Mouse (Mus musculus): ENCODE results near the gene Pogk.

Pogk gene

DNA sequence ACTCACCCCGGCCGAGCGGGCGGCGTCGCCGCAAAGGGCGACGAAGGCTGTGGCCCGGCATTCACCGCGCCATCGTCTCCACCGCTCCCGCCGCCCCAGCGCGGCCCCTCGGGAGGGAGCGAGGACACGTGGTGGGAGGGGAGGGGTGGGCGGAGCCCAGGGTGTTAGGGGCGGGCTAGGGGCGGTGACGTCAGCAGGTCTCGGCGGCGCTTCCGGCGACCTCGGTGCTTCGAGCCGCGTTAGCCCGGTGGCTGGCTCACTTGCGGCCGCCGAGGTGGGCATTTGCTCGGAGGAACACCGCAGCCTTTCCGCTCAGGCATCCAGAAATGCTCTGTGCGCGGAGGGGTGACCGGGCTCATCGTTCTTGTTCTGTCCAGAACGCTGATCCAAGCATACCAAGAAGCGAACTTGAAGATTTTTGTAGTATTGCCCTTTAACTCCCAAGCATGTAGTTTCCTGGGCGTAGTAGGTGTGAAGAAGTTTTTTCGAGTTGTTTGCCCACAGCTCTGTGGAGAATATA, at the start of gene Pogk:
Pogk (minus strand) TSS at position 163 of the 520 bp plus-strand sequence.
- peak; percentile 75 for DNase-seq (ENCODE audit: low read depth)

DNA sequence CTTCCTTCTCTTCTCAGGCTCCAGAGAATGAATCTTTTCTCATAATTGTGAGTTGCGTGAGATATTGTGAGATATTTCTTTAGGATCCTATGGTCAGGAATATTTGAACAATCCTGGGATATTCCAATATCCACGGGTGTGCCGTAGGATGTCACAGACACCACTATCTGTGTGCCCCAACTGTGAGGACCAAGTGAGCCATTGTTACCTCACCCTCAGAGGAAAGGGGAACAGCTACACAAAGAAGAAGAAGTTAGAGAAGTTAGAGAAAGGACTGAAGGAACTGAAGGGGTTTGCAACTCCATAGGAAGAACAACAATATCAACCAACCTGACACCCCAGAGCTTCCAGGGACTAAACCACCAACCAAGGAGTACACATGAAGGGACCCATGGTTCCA, 32.3 kb upstream of the Pogk start:
- DNase-seq (ENCODE audit: low read depth) = no peak

DNA sequence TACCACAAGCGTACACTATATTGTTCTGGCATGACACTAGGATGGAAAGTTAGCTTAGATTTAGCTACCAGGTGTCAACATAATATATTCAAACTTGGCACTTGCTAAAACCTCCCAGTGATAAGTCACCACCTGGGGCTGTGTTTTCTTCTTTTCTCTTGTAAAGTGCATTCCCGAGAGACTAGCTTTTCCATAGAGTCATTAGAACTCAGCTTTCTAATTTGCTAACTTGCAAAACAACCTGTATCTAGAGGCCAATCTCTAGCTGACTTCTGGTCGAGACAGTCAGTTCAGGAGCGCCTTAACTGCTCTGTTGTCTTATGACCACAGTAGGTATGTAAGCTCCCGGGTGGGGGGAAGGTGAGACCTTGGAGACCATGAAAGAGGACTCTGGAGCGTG, 29.8 kb upstream of the Pogk start:
- no peak for DNase-seq (ENCODE audit: low read depth)

DNA sequence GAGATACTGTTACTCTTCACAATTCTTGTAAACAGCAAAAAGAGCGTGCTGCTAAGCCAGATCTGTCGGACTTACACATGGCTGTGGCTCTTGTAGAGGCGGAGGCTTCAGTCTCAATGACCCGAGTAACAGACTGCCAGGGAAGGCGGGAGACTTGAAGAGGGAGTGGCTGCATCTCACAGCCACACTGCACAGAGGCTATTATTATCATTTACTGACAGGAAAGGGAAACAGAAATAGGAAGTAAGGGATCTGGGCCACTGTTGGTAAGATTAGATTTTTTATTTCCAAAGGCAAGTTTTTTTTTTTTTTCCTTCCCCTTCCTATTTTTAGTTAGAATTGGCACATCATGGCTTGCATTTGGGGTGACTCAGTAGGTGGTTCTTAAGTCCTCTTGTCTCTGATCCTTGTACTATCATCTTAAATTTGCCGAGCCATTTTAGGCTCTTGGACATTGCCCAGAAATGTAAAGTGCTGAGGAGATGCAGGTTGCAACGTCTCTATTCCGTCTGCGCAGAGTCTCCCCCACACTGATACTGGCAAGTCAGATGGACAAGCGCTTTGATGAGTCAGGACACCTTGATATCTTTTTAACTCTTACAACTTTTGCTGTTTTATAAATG, 20.3 kb upstream of the Pogk start:
- peak; percentile 90 for DNase-seq (ENCODE audit: low read depth)

DNA sequence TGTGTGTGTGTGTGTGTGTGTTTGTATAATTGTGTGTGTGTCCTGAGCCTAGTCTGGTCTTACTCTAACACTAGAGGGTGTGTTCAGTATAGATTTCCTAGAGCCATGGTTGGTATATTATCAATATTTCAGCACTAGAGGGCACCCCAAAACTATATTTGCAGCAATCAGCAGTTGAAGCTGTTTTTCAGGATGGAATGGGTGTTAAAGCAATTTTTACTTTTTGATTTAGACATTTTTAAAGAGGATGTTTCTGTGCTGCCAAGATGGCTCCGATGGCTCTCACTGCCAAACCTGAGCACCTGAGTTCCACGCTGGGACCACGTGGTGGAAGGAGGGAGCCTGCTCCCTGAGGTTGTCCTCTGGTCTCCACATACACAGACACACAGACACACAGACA, 19.4 kb upstream of the Pogk start:
- peak; percentile 87 for DNase-seq (ENCODE audit: low read depth)

DNA sequence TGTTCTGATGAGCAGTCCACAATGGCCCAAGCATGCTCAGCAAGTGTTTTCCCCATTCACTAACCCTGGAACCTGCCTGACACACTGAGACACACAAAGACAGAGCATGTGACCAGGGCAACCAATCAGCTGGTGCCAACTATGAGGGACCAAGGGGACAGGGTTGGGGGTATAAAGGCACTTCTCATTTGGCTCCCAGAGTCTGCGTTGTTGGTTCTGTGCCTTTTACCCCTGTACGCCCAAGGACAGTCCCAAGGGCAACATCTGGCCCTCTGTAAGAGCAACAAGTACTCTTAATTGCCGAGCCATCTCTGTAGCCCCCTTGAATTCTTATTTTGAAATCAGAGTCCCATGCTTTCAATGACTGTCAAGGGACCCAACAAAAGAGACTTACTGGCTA, 2.6 kb upstream of the Pogk start:
- no peak for DNase-seq (ENCODE audit: low read depth)

DNA sequence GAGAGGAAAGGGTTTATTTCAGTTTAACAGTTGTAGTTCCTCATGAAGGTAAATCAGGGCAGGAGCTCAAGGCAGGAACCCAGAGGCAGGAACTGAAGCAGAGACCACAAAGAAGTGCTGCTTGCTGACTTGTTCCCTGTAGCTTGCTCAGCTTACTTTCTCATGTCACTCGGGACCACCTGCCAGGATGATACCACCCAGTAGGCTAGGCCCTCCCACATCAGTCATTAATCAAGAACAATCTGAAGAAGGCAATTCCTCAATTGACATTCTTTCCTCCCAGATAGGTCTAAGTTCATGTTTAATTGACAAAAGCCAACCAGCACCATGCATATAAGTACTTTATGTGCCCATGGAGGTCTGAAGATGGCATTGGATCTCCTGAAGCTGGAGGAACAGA, 1.9 kb upstream of the Pogk start:
- no peak for DNase-seq (ENCODE audit: low read depth)

DNA sequence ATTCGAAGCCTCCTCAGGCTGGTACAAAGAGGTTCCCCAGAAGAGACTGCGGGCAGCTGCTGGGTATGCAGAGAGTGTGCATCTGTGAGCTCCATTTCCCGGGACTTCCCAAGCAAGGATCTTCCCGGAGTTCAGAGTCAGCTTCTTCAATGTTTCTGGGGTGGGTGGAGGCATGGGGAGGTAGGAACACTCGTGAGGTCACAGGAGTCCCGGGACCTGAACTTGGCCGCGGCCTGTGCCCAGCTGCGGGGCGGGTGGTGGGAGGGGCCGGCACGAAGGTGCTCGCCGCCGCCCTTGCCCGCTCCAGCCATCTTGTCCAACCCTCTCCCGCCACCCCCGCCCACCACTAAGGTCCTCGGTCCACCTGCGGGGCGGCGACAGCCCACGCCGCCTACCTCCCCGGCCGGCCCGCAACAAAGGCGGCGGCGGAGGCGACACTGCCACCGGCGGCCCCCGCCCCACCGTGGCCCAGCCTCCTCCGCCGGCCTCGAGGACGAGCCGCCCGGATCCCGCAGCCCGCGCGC, 424 bp downstream of the Pogk start:
- DNase-seq (ENCODE audit: low read depth) = no peak

DNA sequence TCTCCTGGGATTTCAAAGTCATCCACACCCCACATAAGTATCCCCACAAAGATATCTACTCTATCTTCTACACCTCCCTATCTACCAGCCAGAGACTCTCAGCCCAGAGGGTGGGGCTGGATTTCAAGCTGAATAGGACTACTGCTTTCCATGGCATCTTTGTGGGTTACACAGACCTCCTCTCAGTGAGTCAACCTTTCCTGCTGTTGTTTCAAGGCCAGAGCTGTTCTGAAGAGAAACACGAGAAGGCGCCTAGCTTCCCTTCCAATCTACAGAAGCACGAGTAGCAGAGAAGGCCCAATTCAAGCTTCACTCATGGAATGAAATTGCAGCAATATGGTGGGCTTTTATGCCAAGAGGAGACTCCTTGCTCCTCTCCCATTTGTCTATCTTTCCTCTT, 5.8 kb downstream of the Pogk start:
- DNase-seq (ENCODE audit: low read depth) = peak; percentile 96

DNA sequence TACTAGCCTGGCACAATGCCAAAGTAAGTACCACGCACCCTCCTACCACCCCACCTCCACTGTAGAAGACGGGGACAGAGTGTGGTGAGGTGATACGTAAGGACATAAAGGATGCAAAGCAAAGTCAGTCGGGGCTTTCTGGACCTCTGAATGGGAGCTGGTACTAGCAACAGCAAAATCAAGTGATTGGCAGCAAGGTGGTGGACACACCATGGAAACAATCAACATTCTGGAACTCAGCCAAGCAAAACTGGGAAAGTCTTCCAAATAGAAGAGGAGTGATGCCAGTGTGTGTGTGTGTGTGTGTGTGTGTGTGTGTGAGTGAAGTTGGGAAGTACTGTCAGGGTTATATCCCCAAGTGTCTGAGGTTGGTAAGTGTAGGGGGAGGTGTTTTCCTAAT, 7.7 kb downstream of the Pogk start:
- DNase-seq (ENCODE audit: low read depth) = no peak

DNA sequence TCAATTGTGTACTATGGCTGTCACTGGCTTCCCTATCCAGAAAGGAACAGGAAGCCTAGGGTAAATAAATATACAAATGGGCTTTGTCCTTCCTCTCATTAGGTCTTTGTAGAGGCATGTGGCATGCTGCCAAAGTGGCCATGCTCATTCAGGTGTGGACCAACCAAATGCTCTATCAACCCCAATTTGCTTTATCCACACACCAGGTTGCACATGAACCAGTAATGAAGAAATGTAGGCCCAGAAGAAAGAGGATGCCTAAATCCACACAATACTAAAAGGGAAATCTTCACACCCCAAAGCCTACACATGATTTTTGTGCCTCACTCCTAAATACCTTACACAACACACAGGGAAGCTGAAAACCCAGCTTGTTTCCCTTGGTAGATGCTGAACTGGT, 8.2 kb downstream of the Pogk start:
- DNase-seq (ENCODE audit: low read depth) = no peak

DNA sequence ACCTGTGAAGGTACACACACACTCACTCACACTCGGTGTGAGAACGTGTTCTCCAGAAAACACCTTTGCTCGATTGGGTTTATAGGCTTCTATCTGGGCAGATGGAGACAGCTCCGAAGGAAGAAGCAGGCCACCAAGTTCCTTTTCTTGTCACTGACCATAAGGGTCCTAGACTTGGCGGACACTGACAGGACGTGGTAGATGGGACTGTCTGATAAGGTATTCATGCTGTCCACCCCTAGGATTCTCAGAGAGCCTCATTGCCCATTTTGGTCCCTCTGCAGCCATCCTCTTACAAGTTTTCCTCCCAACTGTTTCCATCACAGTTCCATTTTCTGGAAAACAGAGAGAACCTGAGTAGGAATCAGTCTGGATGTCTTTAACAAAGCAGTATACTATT, 13.3 kb downstream of the Pogk start:
- DNase-seq (ENCODE audit: low read depth) = peak; percentile 58

DNA sequence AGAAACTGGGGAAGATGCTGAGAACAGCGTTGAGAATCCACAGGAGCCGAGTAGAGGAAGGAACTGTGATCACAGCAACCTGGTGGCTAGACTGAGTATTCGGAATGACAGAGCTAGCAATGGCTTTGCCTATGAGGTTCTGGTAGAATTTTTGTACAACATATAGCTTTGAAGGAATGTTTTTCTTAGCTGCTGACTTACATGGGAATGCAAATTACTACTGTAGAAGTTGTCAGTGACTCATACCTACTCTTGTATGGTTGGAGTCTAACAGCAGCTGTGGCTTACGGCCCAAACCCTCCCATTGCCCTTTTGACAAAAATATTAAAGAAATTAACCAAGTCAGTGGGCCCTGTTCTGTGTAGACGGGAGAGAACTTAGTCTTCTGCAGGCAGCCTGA, 14.0 kb downstream of the Pogk start:
- DNase-seq (ENCODE audit: low read depth) = no peak

DNA sequence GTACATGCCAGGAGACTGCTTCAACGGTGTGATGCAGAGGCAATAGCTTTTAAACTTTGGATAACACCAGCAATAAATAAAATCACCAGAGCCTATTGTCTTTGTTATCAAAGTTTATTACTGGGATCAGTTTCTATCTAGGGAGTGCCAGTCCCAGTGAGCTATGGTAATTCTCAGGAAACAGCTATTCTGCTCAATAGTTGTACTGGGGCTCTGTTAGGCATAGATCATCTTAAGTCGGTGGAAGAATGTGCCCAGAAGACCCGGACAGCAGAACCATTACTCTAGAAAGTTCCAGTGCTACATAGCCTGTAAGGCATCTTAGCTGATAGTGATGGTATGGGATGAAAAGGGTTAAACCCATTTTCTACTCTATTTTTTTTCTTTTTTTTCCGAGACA, 14.9 kb downstream of the Pogk start:
- DNase-seq (ENCODE audit: low read depth) = no peak

DNA sequence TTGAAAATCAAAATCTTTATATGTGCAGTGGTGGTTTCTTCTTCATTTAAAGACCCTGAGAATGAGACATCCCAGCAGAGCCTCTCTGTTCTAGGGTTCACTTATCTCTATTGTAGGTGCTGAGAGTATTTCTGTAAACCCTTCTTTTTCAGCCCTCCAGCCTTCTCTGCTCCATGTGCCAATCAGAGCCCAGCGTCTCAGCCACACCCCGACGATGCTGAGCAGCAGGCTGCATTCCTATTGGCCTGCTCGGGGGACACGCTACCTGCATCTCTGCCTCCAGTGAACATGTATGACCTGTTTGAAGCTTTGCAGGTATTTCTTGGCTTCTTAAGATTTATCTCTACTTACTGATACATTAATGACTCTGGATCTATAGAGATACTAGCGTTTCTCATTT, 18.0 kb downstream of the Pogk start:
- no peak for DNase-seq (ENCODE audit: low read depth)

DNA sequence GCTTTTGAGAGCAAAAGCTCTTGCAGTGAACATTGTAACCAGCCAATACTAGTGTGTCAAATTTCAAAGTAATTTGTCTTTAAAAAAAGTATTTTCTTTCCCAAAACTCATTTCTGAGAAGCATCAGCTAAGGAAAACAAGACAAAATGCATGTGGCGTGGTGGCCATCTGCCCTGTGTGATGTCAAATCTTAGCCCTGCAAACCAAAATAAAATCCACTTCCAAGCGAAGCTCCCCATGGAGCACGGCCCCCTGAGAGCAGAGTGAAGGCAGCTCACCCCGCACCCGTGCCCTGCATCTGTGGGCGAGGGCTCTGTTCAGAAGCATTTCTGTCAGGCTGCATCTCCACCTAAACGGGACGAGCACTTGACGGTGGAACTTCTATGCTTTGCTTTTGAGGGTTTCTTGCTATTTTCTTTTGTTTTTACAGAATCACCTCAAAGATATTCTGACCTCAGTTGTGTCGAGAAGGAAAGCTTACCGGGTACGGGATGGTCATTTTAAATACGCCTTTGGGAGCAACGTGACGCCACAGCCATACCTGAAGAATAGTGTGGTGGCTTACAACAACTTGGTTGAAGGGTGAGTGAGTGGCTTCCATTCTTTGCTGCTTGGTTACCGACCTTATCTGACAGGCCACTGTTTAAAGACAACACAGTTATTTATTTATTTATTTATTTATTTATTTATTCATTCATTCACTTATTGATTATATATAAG, 20.1 kb downstream of the Pogk start:
- no peak for DNase-seq (ENCODE audit: low read depth)

DNA sequence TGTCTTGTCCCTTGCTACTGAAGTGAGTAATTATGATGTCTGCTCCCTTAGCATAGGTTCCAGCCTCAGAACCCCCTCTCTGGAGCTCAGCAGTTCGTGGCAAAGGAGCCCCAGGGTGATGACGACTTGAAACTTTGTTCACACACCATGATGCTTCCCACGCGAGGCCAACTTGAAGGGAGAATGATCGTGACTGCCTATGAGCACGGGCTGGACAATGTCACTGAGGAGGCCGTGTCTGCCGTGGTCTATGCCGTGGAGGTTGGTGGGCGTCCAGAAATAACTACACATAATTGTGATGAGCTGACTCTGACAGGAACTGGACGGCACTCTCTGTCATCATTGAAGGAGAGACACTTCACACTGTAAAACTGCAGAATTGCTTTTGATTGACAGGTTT, 21.2 kb downstream of the Pogk start:
- no peak for DNase-seq (ENCODE audit: low read depth)

DNA sequence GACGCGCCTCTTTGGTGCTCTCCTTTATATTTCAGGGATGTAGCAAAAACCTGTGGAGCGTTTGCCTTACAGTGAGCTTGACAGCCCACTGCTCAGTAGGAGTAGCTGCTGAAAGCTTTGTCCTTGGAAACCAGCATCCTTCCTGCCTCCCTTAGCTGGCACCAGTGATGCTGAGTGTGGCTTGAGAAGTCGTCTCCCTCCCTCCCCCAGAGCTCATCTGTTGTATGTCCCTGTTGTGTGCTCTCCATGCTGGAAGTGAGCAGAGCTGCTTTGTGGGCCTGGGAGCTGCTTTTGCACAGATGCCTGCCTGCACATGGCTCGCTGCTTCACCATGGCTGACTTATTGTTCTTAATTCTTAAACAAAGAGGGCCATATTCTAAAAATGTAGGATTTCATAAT, 24.2 kb downstream of the Pogk start:
- no peak for DNase-seq (ENCODE audit: low read depth)

DNA sequence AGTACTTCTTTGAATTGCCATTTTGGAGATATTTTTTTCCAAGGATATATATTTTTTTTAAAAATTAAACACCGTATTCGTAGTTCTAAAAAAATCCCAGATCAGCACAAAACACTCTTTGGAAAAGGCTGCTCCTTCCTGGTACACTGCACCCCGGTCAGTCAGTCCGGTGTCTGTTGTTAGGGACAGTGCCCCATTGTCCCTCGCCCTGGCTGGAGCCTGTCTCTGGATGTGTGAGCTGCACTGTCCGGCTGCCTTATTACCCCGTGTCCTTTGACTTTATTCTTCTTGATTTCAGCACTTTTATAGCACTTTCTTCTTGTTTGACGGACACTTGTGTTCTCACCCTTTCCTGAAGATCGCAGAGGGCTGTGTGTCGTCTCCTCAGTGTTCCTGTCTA, 25.0 kb downstream of the Pogk start:
- DNase-seq (ENCODE audit: low read depth) = no peak

DNA sequence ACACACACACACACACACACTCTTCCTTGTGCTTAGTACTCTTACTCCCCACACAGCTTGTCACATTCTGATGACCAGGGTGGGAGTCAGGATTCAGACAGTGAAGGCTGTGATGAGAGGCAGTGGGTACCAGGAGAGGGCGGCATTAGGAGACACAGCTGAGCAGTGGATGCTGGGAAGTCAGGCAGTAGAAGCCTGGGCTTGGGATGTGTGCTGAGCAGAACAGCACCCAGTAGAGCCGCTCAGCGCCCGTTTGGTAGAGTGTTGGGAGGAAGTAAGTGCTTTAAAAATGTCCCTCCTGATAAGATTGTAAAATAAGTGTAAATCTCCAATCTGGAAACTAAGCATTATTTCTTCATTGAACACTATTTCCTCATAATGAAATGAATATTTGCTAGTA, 27.0 kb downstream of the Pogk start:
- DNase-seq (ENCODE audit: low read depth) = no peak

DNA sequence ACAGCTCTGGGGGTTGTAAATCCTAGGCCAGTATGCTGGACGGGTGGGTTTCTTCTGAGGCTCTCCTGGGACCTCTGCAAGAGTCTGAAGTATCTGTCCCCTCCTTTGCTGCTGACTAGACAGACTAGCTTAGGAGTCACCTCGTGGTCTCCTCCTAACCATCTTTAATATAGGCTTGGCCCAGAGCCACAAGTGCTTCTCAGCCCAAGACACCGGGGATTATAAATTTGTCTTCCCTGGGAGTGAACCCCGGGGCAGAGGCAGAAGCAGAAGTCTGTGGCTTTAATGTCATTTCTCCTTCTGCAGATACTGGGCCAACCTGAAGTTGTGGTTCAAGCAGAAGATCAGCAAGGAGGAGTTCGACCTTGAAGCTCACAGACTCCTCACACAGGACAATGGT, 27.8 kb downstream of the Pogk start:
- peak; percentile 53 for DNase-seq (ENCODE audit: low read depth)

DNA sequence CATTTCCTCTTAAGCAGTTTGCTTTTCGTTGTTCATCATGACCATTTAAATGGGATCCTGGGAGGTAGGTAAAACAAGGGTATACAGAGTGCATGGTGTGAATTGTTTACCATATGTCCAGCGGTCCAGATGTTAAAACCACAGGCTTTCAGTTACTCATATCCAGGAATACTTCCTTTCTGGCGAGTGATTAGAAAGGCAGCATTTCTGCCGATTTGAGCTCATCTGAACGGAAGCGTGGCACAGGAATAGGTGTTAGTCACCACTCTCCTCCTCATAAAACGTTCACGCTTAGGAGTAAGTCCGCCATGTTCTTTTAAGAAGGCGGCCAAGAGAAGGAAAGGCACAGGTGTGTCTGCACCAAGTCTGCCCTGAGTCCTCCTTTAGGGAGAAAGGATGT, 28.3 kb downstream of the Pogk start:
- DNase-seq (ENCODE audit: low read depth) = peak; percentile 80

DNA sequence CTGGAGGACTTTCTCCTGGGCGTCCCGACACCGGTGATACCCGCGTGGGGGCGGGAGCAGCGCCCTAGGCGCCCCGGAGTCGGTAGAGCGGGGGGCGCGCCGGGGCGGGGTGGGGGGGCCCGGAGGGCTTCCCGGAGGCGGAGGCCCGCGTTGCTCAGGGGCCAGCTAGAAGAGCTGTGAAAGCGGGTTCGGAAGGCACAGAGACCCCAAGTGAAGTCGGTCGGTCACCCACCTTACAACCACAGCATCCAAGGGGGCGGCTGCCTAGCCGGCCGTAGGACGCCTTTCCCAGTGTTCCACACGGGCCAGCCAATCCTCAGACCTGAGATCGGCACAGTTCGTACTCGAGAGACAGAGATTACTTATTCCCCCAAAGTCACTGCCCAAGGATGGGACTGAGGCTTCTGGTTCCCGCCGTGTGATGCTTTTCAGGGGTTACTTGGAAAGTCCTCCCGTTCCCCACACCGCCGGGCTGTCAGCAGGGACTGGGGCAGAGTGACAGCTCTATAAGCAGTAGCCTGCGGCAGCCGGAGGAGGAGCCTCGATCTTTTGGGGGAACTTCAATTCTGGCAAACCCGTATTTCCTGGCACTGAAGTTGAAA, 29.9 kb downstream of the Pogk start:
- DNase-seq (ENCODE audit: low read depth) = peak; percentile 88

Measured in 416B (cell line).